Mouse (Mus musculus) ES-Bruce4 (cell line): ENCODE measurements at regions not wholly inside any gene's neighbourhood (a gene's known extent, or its start where the extent isn't known, plus 50 kb on each side); places are given as distances from the start of the nearest gene placed in this dataset.
"Not testable (repeated sequence)": the region's sequence is repeated elsewhere in the genome, so short reads cannot be mapped to it uniquely, and the experiment has no call there.

Experiments used
- H3K27ac ChIP-seq: 2 replicates; pipeline ENCODE4 v1.5.1; 2012; ENCODE audit warnings: low read length, inconsistent platforms; ENCODE audit not compliant: insufficient read depth
- H3K27me3 ChIP-seq: 2 replicates; pipeline ENCODE4 v1.6.1; 2012; ENCODE audit warnings: mild to moderate bottlenecking, low read length, inconsistent platforms; ENCODE audit not compliant: control insufficient read depth, poor library complexity, insufficient read depth, severe bottlenecking
- H3K36me3 ChIP-seq: 2 replicates; pipeline ENCODE4 v1.6.1; 2012; ENCODE audit warnings: inconsistent platforms, mild to moderate bottlenecking, low read length, moderate library complexity; ENCODE audit not compliant: control insufficient read depth, poor library complexity, insufficient read depth, severe bottlenecking
- H3K4me1 ChIP-seq: one replicate; pipeline ENCODE4 v1.8.1; 2011; ENCODE audit warnings: low read length; ENCODE audit not compliant: control insufficient read depth, insufficient read depth
- H3K4me3 ChIP-seq: 2 replicates; pipeline ENCODE4 v1.5.1; 2011; ENCODE audit warnings: low read depth, mild to moderate bottlenecking, low read length
- H3K9ac ChIP-seq: 2 replicates; pipeline ENCODE4 v1.6.1; 2012; ENCODE audit warnings: low read depth, mild to moderate bottlenecking, inconsistent platforms; ENCODE audit not compliant: poor library complexity, severe bottlenecking
- H3K9me3 ChIP-seq: replicated peaks from 2 replicates; pipeline ENCODE4 v1.6.1; 2012; ENCODE audit warnings: mild to moderate bottlenecking, low read length, inconsistent platforms; ENCODE audit not compliant: control insufficient read depth, poor library complexity, insufficient read depth, severe bottlenecking
- CTCF ChIP-seq: IDR thresholded peaks from one replicate; pipeline ENCODE4 v1.8.1; 2011; ENCODE audit warnings: low read depth, low read length
- EP300 ChIP-seq: IDR thresholded peaks from 2 replicates; pipeline ENCODE4 v1.6.1; 2011; ENCODE audit warnings: low read depth, low read length; ENCODE audit not compliant: insufficient read depth
- POLR2A ChIP-seq: IDR thresholded peaks from one replicate; pipeline ENCODE4 v1.8.1; 2011; ENCODE audit warnings: low read length; ENCODE audit not compliant: insufficient read depth

DNA sequence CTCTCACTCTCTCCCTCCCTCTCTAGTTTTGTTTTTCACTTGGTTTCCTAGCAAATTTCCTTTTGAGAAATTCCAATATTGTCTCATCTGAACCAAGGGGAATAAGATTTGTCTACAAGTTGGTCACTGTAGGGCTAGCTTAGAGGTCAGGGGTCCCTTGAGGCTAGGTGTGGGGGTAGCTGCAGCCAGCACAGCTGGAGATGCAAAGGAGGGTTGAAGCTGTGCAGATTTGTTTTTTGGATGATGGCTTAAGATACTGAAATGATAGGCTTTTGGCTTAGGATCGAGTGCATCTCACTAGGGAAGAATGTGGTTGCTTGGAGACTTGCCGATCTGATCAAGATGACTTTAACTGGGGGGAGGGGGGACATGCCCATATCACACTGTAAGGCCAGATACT is 88.3 kb upstream of the Tmem28 start:
- Histone ChIP-seq H3K9ac (no peak overlapping the region), H3K27me3 (no peaks in the 10 kb centered on the region), H3K27ac (no peak overlapping the region), H3K36me3 (no peaks in the 10 kb centered on the region), H3K9me3 (no peaks in the 10 kb centered on the region), H3K4me1 (no peaks in the 10 kb centered on the region), H3K4me3 (no peak overlapping the region)
- TF ChIP-seq POLR2A (no peak), EP300 (no peak), CTCF (no peak)

- Histone ChIP-seq H3K9me3 (no peaks in the 10 kb centered on the region), H3K9ac (no peak overlapping the region), H3K36me3 (no peaks in the 10 kb centered on the region), H3K4me1 (no peaks in the 10 kb centered on the region), H3K4me3 (no peak overlapping the region), H3K27me3 (no peaks in the 10 kb centered on the region), H3K27ac (no peak overlapping the region)
- TF ChIP-seq POLR2A (no peak), EP300 (no peak), CTCF (no peak)
Measured at GRCm38 (mm10) chrX:99725101-99725500, 95.7 kb upstream of the Tmem28 start.

- no peak overlapping the region for H3K9ac ChIP-seq
- H3K4me1 ChIP-seq: no peaks in the 10 kb centered on the region
- no peak overlapping the region for H3K27ac ChIP-seq
- no peak overlapping the region for H3K4me3 ChIP-seq
- H3K9me3 ChIP-seq: no peaks in the 10 kb centered on the region
- no peaks in the 10 kb centered on the region for H3K36me3 ChIP-seq
- no peaks in the 10 kb centered on the region for H3K27me3 ChIP-seq
- TF ChIP-seq CTCF (no peak), EP300 (no peak), POLR2A (no peak)
Measured at GRCm38 (mm10) chrX:99695366-99695765, 125.5 kb upstream of the Tmem28 start.

GRCm38 (mm10) chrX:99690971-99691370 is 129.8 kb upstream of the Tmem28 start:
- no peaks in the 10 kb centered on the region for H3K9me3 ChIP-seq
- no peak overlapping the region for H3K27ac ChIP-seq
- no peak overlapping the region for H3K9ac ChIP-seq
- H3K4me3 ChIP-seq: no peak overlapping the region
- H3K4me1 ChIP-seq: no peaks in the 10 kb centered on the region
- no peaks in the 10 kb centered on the region for H3K36me3 ChIP-seq
- TF ChIP-seq EP300 (no peak), CTCF (no peak), POLR2A (no peak)
- no peaks in the 10 kb centered on the region for H3K27me3 ChIP-seq

GRCm38 (mm10) chrX:99689761-99690160 is 131.1 kb upstream of the Tmem28 start:
- no peaks in the 10 kb centered on the region for H3K9me3 ChIP-seq
- H3K9ac ChIP-seq: no peak overlapping the region
- H3K36me3 ChIP-seq: no peaks in the 10 kb centered on the region
- no peaks in the 10 kb centered on the region for H3K4me1 ChIP-seq
- no peak overlapping the region for H3K4me3 ChIP-seq
- TF ChIP-seq EP300 (no peak), CTCF (no peak), POLR2A (no peak)
- H3K27ac ChIP-seq: no peak overlapping the region
- no peaks in the 10 kb centered on the region for H3K27me3 ChIP-seq

- not testable (repeated sequence) for H3K36me3 ChIP-seq, H3K27me3 ChIP-seq, H3K4me1 ChIP-seq, H3K27ac ChIP-seq, H3K9me3 ChIP-seq, H3K9ac ChIP-seq, H3K4me3 ChIP-seq
Measured at GRCm38 (mm10) chrX:99682491-99682890, 138.3 kb upstream of the Tmem28 start.

DNA sequence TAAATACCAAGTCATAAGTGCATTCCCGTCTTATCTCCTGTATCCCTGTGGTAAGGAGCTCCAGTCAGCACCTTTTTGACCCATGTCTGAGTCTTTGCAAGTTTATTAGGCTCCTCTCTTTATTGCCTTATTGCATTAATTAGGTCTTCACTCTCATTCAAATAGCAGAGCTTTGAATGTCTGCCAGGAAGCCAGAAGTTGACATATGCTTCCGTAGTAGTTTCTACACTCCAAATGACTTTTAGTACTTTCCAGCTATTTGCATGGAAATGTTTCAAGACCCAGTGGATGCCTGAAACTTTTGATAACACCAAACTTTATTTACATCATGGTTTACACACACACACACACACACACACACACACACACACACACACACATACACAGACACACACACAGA is 153.2 kb upstream of the Tmem28 start:
- Histone ChIP-seq H3K9ac (no peak overlapping the region), H3K36me3 (no peaks in the 10 kb centered on the region), H3K27me3 (no peaks in the 10 kb centered on the region), H3K4me3 (no peak overlapping the region), H3K9me3 (no peaks in the 10 kb centered on the region), H3K4me1 (no peaks in the 10 kb centered on the region), H3K27ac (no peak overlapping the region)
- TF ChIP-seq POLR2A (no peak), CTCF (no peak), EP300 (no peak)
